Mouse (Mus musculus) lung, adult 2 months (tissue): ENCODE data around the gene 4930404N11Rik.

Experiments
- CTCF ChIP-seq: fragments of 200-500 bp; IDR thresholded peaks from 2 replicates; pipeline ENCODE4 v1.5.1; 2011; ENCODE audit warnings: mild to moderate bottlenecking, low read length, control low read depth; ENCODE audit not compliant: insufficient read depth
- POLR2A ChIP-seq: fragments of 200-500 bp; IDR thresholded peaks from 2 replicates; pipeline ENCODE4 v1.6.1; 2011; ENCODE audit warnings: low read depth, mild to moderate bottlenecking, control low read depth, low read length, borderline replicate concordance; ENCODE audit errors: extremely low read depth

GRCm38 (mm10) chr10:81315587-81315986 lies 50.0 kb downstream of the 4930404N11Rik start:
- TF ChIP-seq CTCF (no peak), POLR2A (no peak)
